Mouse (Mus musculus): Measurements from ENCODE around the gene Snap47.

The Snap47 gene

DNA sequence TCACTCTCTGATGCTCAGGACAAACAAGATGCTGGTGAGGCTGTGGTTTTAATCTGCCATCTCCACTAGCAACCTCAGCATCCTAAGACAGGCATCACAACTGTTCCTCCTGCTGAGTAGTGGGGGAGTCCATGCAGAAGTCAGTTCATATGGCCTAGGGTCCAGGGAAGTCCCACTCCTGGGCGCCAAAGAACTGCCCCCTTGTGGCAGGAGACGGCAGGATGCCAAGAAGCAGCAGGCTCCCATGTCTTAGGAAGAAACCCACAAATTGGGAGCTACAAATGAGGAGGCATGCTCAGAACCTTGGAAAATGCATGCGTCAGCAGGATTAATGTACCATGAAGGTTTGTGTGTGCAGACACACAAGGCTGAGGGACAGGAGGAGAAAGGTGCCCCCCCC is 84.4 kb downstream of the Snap47 start:
- peak; percentile 64 for DNase-seq

DNA sequence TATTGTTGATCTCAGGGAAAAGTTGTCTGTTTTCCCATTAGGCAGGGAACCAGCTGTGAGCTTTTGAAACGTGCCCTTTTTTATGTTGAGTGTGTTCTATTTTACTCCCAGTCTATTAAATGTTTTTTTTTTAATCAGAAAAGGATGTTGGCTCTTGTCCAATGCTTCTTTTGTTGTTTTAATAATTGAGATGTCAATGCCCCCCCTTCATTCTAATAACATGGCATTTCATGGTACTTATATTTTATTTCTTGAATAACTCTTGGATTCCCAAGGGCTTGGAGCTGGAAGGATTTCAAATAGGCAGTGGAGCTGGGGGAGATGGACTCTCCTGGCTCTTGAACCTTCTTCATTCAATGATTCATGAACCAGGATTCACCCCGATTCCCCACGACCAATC is 85.0 kb downstream of the Snap47 start:
- no peak for DNase-seq

DNA sequence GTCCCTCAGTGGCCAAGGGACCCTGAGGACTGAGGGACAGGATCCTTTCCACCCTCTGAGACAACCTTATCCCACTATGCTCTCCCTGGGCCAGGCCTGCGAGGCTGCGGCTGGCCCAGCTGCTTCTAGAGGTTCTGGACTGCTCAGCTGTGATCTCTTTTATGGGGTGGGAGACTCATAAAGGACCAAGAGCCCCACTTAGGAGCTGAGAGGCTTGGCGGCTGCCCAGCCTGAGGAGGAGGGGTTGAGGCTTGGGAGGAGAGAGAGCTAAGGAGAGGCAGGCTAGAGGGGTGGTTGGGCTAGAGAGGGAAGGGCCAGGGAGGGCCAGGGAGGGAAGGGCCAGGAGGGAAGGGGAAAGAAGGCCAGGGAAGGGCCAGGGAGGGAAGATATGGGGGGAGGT is 86.6 kb downstream of the Snap47 start:
- no peak for DNase-seq

DNA sequence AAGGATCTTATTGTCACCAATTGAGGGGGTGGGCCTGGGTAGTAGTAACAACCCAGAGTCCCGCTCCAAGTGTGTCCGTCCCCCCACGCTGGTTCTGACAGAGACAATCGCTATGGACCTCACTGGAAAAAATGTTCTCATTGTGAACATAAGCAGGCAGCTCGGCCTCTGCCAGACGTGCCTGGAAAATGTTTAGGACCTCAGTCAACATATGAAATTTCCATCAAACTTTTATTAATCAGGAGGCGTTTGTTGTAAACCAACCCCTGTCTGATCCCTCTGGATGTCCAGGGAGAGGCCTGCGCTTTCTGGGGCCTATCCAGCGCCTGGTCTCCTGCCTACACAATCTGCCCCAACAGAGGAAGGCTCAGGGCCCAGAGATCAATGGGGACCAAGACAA is 87.0 kb downstream of the Snap47 start:
- DNase-seq: no peak

DNA sequence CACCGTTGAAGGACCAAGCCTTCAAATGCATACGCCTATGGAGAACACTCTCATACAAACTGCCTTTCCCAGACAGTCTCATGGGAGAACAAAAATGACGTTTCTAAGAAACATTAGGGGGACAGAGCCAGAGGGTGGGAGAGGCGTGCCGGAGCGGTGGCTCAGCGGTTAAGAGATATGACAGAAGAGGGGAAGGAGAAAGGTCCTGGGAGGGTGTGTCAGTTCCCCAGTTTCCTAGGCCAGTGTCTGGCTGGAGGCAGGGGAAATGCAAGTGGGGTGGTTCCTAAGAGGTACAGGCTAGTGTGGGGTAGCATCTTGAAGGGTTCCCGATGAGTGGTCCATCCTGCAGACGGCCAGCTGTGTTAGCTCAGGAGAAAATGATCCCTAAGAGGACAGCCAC is 89.7 kb downstream of the Snap47 start:
- no peak for DNase-seq

All from thymus, postnatal 4 days (tissue).